ENCODE assay signal across 8 mouse cellular contexts in the genomic region with DNA sequence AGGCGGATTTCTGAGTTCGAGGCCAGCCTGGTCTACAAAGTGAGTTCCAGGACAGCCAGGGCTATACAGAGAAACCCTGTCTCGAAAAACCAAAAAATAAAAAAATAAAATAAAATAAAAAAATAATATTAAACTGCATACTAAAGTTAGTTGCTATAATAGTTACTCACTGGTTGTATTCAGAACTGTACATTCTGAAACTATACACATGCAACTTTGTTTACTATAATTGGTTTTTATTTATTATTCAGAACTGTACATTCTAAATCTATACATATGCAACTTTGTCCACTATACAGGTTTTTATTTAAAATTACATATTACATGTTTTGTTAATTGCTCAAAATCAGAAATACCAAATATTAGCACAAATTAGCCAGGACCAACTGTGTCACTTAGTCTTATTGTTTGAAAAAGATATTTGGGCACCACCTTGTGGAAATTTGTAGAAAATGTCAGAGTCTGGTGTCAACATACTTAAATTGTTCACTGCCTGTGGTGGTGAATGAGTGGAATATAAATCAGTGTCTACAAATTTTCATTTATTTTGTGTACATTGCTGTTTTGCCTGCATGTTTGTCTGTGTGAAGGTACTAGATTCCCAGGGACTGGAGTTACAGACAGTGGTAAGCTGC. TPM values are rescaled to one million over a fixed set of nuclear protein-coding genes. Genes with fewer than 3 reads are reported as not detected.
DNase-seq lines count a peak whose midpoint lies in the region; ATAC-seq and TF ChIP-seq lines count a peak whose summit lies in the region.
"Had no signal": no experiment of that assay in that cellular context is flagged by ENCODE, and none has a peak within 500 bp of the region (broad histone marks: within the 10 kb centered on the region; RNA-seq: fewer than 3 reads in every experiment).

No protein-coding gene starts in this region.

- H3K79me2 ChIP-seq in MEL (ENCODE audit: control insufficient read depth, insufficient read depth, low read length, poor library complexity): no peaks in the 10 kb centered on the region

- H3K27me3 ChIP-seq in kidney, adult 2 months (replicated peaks; ENCODE audit: control insufficient read depth, insufficient read depth, low read length): no peaks in the 10 kb centered on the region
- H3K27me3 ChIP-seq in MEL (ENCODE audit: control insufficient read depth in 1 of 2, insufficient read depth in 2 of 2, low read length in 2 of 2): peaks cover 0 to 1% of the 10 kb centered on the region in 2 experiments; a peak in 1 of 4 replicates
- no peaks in the 10 kb centered on the region for H3K27me3 ChIP-seq in midbrain, embryonic 13.5 days

- H3K4me1 ChIP-seq in kidney, adult 2 months (ENCODE audit: control insufficient read depth, insufficient read depth, low read length): no peaks in the 10 kb centered on the region
- H3K4me1 ChIP-seq in MEL (ENCODE audit: control insufficient read depth in 1 of 2, insufficient read depth in 2 of 2, low read length in 2 of 2): no peaks in the 10 kb centered on the region; a peak in 1 of 4 replicates
- no peaks in the 10 kb centered on the region for H3K4me1 ChIP-seq in midbrain, embryonic 13.5 days (replicated peaks)

- H3K4me3 ChIP-seq in kidney, adult 2 months (ENCODE audit: insufficient read depth, low read depth, low read length): no peak overlapping the region
- H3K4me3 ChIP-seq in MEL (ENCODE audit: control insufficient read depth in 1 of 2, insufficient read depth in 1 of 2, low read depth in 2 of 2, low read length in 2 of 2): no peak overlapping the region
- H3K4me3 ChIP-seq in midbrain, embryonic 13.5 days (replicated peaks): no peak overlapping the region

- no peak for TF ChIP-seq POLR2A in kidney, adult 2 months (IDR thresholded peaks at IDR 0.05; ENCODE audit: low read depth, low read length)
- no peak for TF ChIP-seq POLR2A in MEL (IDR thresholded peaks at IDR 0.05; ENCODE audit: control insufficient read depth in 1 of 2, insufficient read depth in 1 of 2, low read depth in 1 of 2, low read length in 2 of 2, poor library complexity in 1 of 2)
- no peak for TF ChIP-seq POLR2A in brain, embryonic 14.5 days (IDR thresholded peaks at IDR 0.05; ENCODE audit: borderline replicate concordance, extremely low read depth, insufficient read depth, insufficient read length, poor library complexity, severe bottlenecking)

- no peak overlapping the region for H3K9ac ChIP-seq in MEL (ENCODE audit: control insufficient read depth, low read depth, low read length, poor library complexity, severe bottlenecking)
- no peak overlapping the region for H3K9ac ChIP-seq in midbrain, embryonic 13.5 days (replicated peaks)

- peak; percentile 61 for TF ChIP-seq RAD21 in MEL (IDR thresholded peaks at IDR 0.05; ENCODE audit: low read depth, low read length)

- 0 out of 2 replicates have a peak, but pooled peaks have one; percentile 1 for TF ChIP-seq CTCF in kidney, adult 2 months (conservative IDR thresholded peaks at IDR 0.05; ENCODE audit: insufficient read depth, insufficient read length, low read depth, low read length)
- peak in 1 of 3 experiments; percentile 56; a peak in 2 of 6 replicates for TF ChIP-seq CTCF in MEL (IDR thresholded peaks at IDR 0.05 in 2 of 3, conservative IDR thresholded peaks at IDR 0.05 in 1 of 3; ENCODE audit: control insufficient read depth in 1 of 3, insufficient read depth in 1 of 3, low read depth in 2 of 3, low read length in 3 of 3, poor library complexity in 1 of 3, severe bottlenecking in 1 of 3)
- 0 out of 2 replicates have a peak, but pooled peaks have one; percentile 13 for TF ChIP-seq CTCF in brain, embryonic 14.5 days (IDR thresholded peaks at IDR 0.05; ENCODE audit: borderline replicate concordance, extremely low read depth, insufficient read depth, insufficient read length)

- no peaks in the 10 kb centered on the region for H3K36me3 ChIP-seq in kidney, adult 2 months (ENCODE audit: control insufficient read depth, insufficient read depth, low read length)
- H3K36me3 ChIP-seq in MEL (ENCODE audit: control insufficient read depth in 1 of 2, insufficient read depth in 2 of 2, low read length in 2 of 2): no peaks in the 10 kb centered on the region
- H3K36me3 ChIP-seq in midbrain, embryonic 13.5 days: no peaks in the 10 kb centered on the region

- TF ChIP-seq EP300 in MEL (IDR thresholded peaks at IDR 0.05; ENCODE audit: low read depth in 1 of 2, low read length in 2 of 2): no peak

- no peak overlapping the region for H3K27ac ChIP-seq in kidney, adult 2 months (ENCODE audit: insufficient read depth, low read depth, low read length)
- H3K27ac ChIP-seq in MEL (ENCODE audit: control insufficient read depth, low read depth, low read length): no peak overlapping the region
- no peak overlapping the region for H3K27ac ChIP-seq in midbrain, embryonic 13.5 days

- WGBS in kidney, adult 2 months: 92% methylated on average over 3 of the region's 3 CpGs
- WGBS in midbrain, embryonic 13.5 days: 94% methylated on average over 3 of the region's 3 CpGs

- H3K4me2 ChIP-seq in midbrain, embryonic 13.5 days (replicated peaks): no peak overlapping the region

- peak; percentile 14 for DNase-seq in kidney, adult 2 months
- DNase-seq in kidney, adult 18-20 months: no peak
- peak; percentile 33 for DNase-seq in MEL (ENCODE audit: low read depth, low spot score)
- DNase-seq in brain, embryonic 14.5 days (ENCODE audit: low read depth): peak; percentile 69
- no peak for DNase-seq in thymus, adult 18-20 months
- DNase-seq in frontal cortex, postnatal 25 days (ENCODE audit: low spot score in 2 of 2): no peak
- DNase-seq: adrenal gland, adult 2 months had no signal

- peak; percentile 63; the same call in 1 of the 2 replicates for ATAC-seq in midbrain, embryonic 13.5 days

- no peaks in the 10 kb centered on the region for H3K9me3 ChIP-seq in MEL (replicated peaks; ENCODE audit: insufficient read depth, low read length)
- no peaks in the 10 kb centered on the region for H3K9me3 ChIP-seq in midbrain, embryonic 13.5 days

TF ChIP-seq in MEL, 35 proteins besides CTCF, POLR2A, EP300 and RAD21:
- TF ChIP-seq ZKSCAN1 (IDR thresholded peaks at IDR 0.05; ENCODE audit: low read depth, low read length) (no peak), CHD2 (IDR thresholded peaks at IDR 0.05; ENCODE audit: low read length) (no peak), USF2 (IDR thresholded peaks at IDR 0.05; ENCODE audit: borderline replicate concordance in 1 of 2, insufficient read depth in 1 of 2, low read depth in 1 of 2, low read length in 2 of 2) (no peak), NELFE (IDR thresholded peaks at IDR 0.05; ENCODE audit: low read depth, low read length) (no peak), NRF1 (IDR thresholded peaks at IDR 0.05; ENCODE audit: insufficient read depth, low read depth, low read length, poor library complexity, severe bottlenecking) (no peak), MXI1 (IDR thresholded peaks at IDR 0.05; ENCODE audit: low read depth, low read length) (no peak), USF1 (IDR thresholded peaks at IDR 0.05; ENCODE audit: low read depth, low read length) (no peak), POLR2AphosphoS2 (IDR thresholded peaks at IDR 0.05; ENCODE audit: low read length) (no peak), MYC (IDR thresholded peaks at IDR 0.05; ENCODE audit: low read depth, low read length) (no peak), MEF2A (IDR thresholded peaks at IDR 0.05; ENCODE audit: extremely low read depth, insufficient replicate concordance, low read depth, low read length, poor library complexity, severe bottlenecking) (no peak), BHLHE40 (IDR thresholded peaks at IDR 0.05; ENCODE audit: borderline replicate concordance, low read depth, low read length) (no peak), TAL1 (IDR thresholded peaks at IDR 0.05; ENCODE audit: low read length) (no peak), ZC3H11A (IDR thresholded peaks at IDR 0.05; ENCODE audit: low read depth, low read length) (peak; percentile 36), SMC3 (IDR thresholded peaks at IDR 0.05; ENCODE audit: low read depth, low read length) (peak; percentile 61), MYB (IDR thresholded peaks at IDR 0.05; ENCODE audit: low read depth, low read length) (no peak), TCF12 (IDR thresholded peaks at IDR 0.05; ENCODE audit: low read depth, low read length) (no peak), CHD1 (IDR thresholded peaks at IDR 0.05; ENCODE audit: low read depth, low read length) (no peak)

RNA-seq across cellular contexts. Expression of a gene that starts 3.7 kb away (rescaled TPM):
- 0.13 and 0.14 TPM in 2 replicates for polyA plus RNA-seq in kidney, adult 2 months (2012; rRNA removed)
- total RNA-seq in MEL (2012; rRNA removed): not detected in 2 replicates
- not detected for polyA plus RNA-seq in MEL (2012; ENCODE audit: insufficient read depth in 1 of 2, insufficient read length in 2 of 2, low read depth in 1 of 2, low replicate concordance in 2 of 2, missing spikeins in 1 of 2)
- 0.34 and 0.78 TPM in 2 replicates for polyA plus RNA-seq in brain, embryonic 14.5 days (2012; rRNA removed)
- 0.20 and 0.39 TPM in 2 replicates for polyA plus RNA-seq in midbrain, embryonic 13.5 days (2015; fragmentation: Nextera tagmentation; extraction: Ambion mirVana)

RNA-seq across cellular contexts. Expression of a gene that starts 20.3 kb away (rescaled TPM):
- polyA plus RNA-seq in kidney, adult 2 months (2012; rRNA removed): 3.3 and 3.8 TPM in 2 replicates
- total RNA-seq in MEL (2012; rRNA removed): 15.1 and 15.6 TPM in 2 replicates
- polyA plus RNA-seq in MEL (2012; ENCODE audit: insufficient read depth in 1 of 2, insufficient read length in 2 of 2, low read depth in 1 of 2, low replicate concordance in 2 of 2, missing spikeins in 1 of 2): 10 to 100 TPM in 1 of 2 experiments, not detected in 1; 11.4 TPM
- polyA plus RNA-seq in brain, embryonic 14.5 days (2012; rRNA removed): 10.2 and 14.2 TPM in 2 replicates
- 23.8 and 27.3 TPM in 2 replicates for polyA plus RNA-seq in midbrain, embryonic 13.5 days (2015; fragmentation: Nextera tagmentation; extraction: Ambion mirVana)

Comparison
In these comparisons a context has a peak if more than half of its experiments do, and no peak if none do; other contexts are left out.
1. DNase-seq: peak in kidney, adult 2 months (single experiment), MEL (single experiment) and brain, embryonic 14.5 days (single experiment); none in kidney, adult 18-20 months (single experiment), thymus, adult 18-20 months (0 of 2) and frontal cortex, postnatal 25 days (0 of 2).